ENCODE assay signal across 17 mouse cellular contexts in genomic region chr6:114913142-114913541, GRCm38 (mm10). TPM values are rescaled to one million over a fixed set of nuclear protein-coding genes. Genes with fewer than 3 reads are reported as not detected.
DNase-seq lines count a peak whose midpoint lies in the region; ATAC-seq and TF ChIP-seq lines count a peak whose summit lies in the region.
"Had no signal": no experiment of that assay in that cellular context is flagged by ENCODE, and none has a peak within 500 bp of the region (broad histone marks: within the 10 kb centered on the region; RNA-seq: fewer than 3 reads in every experiment).

No protein-coding gene starts in this region.

- peaks cover 2% of the 10 kb centered on the region; the same call in 1 of the 2 replicates for H3K36me3 ChIP-seq in liver, adult 2 months (ENCODE audit: control insufficient read depth, insufficient read depth, low read length)
- H3K36me3 ChIP-seq in liver, embryonic 11.5 days (ENCODE audit: control insufficient read depth, insufficient read depth, low read length), result peaks cover 1% of the 10 kb centered on the region; the same call in 1 of the 2 replicates
- no peaks in the 10 kb centered on the region for H3K36me3 ChIP-seq in midbrain, embryonic 14.5 days (ENCODE audit: control insufficient read depth, insufficient read depth, low read length)
- H3K36me3 ChIP-seq in midbrain, embryonic 16.5 days (ENCODE audit: control insufficient read depth, insufficient read depth, low read length), result no peaks in the 10 kb centered on the region
- H3K36me3 ChIP-seq in limb, embryonic 12.5 days, result peaks cover 4% of the 10 kb centered on the region; the same call in 1 of the 2 replicates
- H3K36me3 ChIP-seq: midbrain, embryonic 15.5 days had no signal

- peaks cover 61% of the 10 kb centered on the region for H3K79me2 ChIP-seq in liver, adult 2 months (ENCODE audit: control insufficient read depth, insufficient read depth, low read length)

- WGBS in liver, adult 2 months, result 20% methylated on average over 4 of the region's 4 CpGs
- 66% methylated on average over 4 of the region's 4 CpGs for WGBS in liver, embryonic 11.5 days
- 43% methylated on average over 4 of the region's 4 CpGs for WGBS in midbrain, embryonic 14.5 days
- 45% methylated on average over 4 of the region's 4 CpGs for WGBS in midbrain, embryonic 16.5 days
- 30% methylated on average over 4 of the region's 4 CpGs for WGBS in limb, embryonic 12.5 days

- TF ChIP-seq POLR2A in liver, adult 2 months (IDR thresholded peaks at IDR 0.05; ENCODE audit: extremely low read depth, insufficient read depth, low read length), result no peak

- peak; percentile 92 for DNase-seq in liver, adult 2 months (ENCODE audit: extremely low read depth, low read depth, low spot score)
- no peak for DNase-seq in liver, embryonic 11.5 days (ENCODE audit: low spot score)
- DNase-seq in midbrain, embryonic 14.5 days, result no peak
- DNase-seq in cerebellum, postnatal 36 days, result no peak
- DNase-seq in gastrocnemius, postnatal 14 days, result no peak
- DNase-seq: adrenal gland, adult 8-10 months; cerebellum, postnatal 10 days; embryo, embryonic 11 days; gastrocnemius, postnatal 25 days; kidney, adult 11 months; kidney, postnatal 10 days; retina, postnatal 1 day; right cerebral cortex, postnatal 4 days had no signal

- H3K9ac ChIP-seq in liver, adult 2 months (ENCODE audit: low read depth, low read length), result no peak overlapping the region
- H3K9ac ChIP-seq in liver, embryonic 11.5 days (ENCODE audit: low read depth, low read length), result no peak overlapping the region
- H3K9ac ChIP-seq in midbrain, embryonic 14.5 days (replicated peaks; ENCODE audit: low read length), result no peak overlapping the region
- H3K9ac ChIP-seq in midbrain, embryonic 16.5 days (ENCODE audit: low read depth, low read length), result no peak overlapping the region
- H3K9ac ChIP-seq in limb, embryonic 12.5 days (replicated peaks), result no peak overlapping the region
- H3K9ac ChIP-seq: forebrain, embryonic 12.5 days; midbrain, embryonic 15.5 days had no signal

- no peak for TF ChIP-seq CTCF in liver, adult 2 months (IDR thresholded peaks at IDR 0.05; ENCODE audit: low read depth, low read length)

- H3K27me3 ChIP-seq in liver, adult 2 months (ENCODE audit: control insufficient read depth, insufficient read depth, low read length), result no peaks in the 10 kb centered on the region
- no peaks in the 10 kb centered on the region for H3K27me3 ChIP-seq in liver, embryonic 11.5 days (replicated peaks; ENCODE audit: control insufficient read depth, insufficient read depth, low read length)
- no peaks in the 10 kb centered on the region for H3K27me3 ChIP-seq in midbrain, embryonic 14.5 days (ENCODE audit: control insufficient read depth, insufficient read depth, low read length)
- no peaks in the 10 kb centered on the region for H3K27me3 ChIP-seq in midbrain, embryonic 16.5 days (ENCODE audit: control insufficient read depth, insufficient read depth, low read depth, low read length)
- H3K27me3 ChIP-seq in limb, embryonic 12.5 days, result no peaks in the 10 kb centered on the region
- H3K27me3 ChIP-seq: forebrain, embryonic 12.5 days; midbrain, embryonic 15.5 days had no signal

- peak overlapping the region; percentile 76 for H3K27ac ChIP-seq in liver, adult 2 months (replicated peaks; ENCODE audit: insufficient read depth, low read depth, low read length)
- no peak overlapping the region for H3K27ac ChIP-seq in liver, embryonic 11.5 days (ENCODE audit: low read depth, low read length)
- no peak overlapping the region for H3K27ac ChIP-seq in midbrain, embryonic 14.5 days (replicated peaks; ENCODE audit: low read depth, low read length)
- H3K27ac ChIP-seq in midbrain, embryonic 16.5 days (ENCODE audit: low read length), result no peak overlapping the region
- H3K27ac ChIP-seq in limb, embryonic 12.5 days, result peak overlapping the region; percentile 70; the same call in 1 of the 2 replicates

- peaks cover 39% of the 10 kb centered on the region for H3K4me1 ChIP-seq in liver, adult 2 months (ENCODE audit: control insufficient read depth, insufficient read depth, low read length)
- peaks cover 53% of the 10 kb centered on the region for H3K4me1 ChIP-seq in liver, embryonic 11.5 days (replicated peaks; ENCODE audit: control insufficient read depth, insufficient read depth, low read length)
- H3K4me1 ChIP-seq in midbrain, embryonic 14.5 days (ENCODE audit: control insufficient read depth, insufficient read depth, low read length), result peaks cover 56% of the 10 kb centered on the region
- peaks cover 52% of the 10 kb centered on the region for H3K4me1 ChIP-seq in midbrain, embryonic 16.5 days (ENCODE audit: control insufficient read depth, insufficient read depth, low read length)
- peaks cover 74% of the 10 kb centered on the region for H3K4me1 ChIP-seq in limb, embryonic 12.5 days (replicated peaks)

- H3K4me2 ChIP-seq in liver, embryonic 11.5 days, result no peak overlapping the region
- 0 out of 2 replicates have a peak overlapping the region, but pooled peaks have one; percentile 3 for H3K4me2 ChIP-seq in midbrain, embryonic 14.5 days (ENCODE audit: low read length)
- no peak overlapping the region for H3K4me2 ChIP-seq in midbrain, embryonic 16.5 days (ENCODE audit: low read length)
- H3K4me2 ChIP-seq in limb, embryonic 12.5 days, result 0 out of 2 replicates have a peak overlapping the region, but pooled peaks have one; percentile 34
- H3K4me2 ChIP-seq: midbrain, embryonic 15.5 days had no signal

- ATAC-seq in liver, embryonic 11.5 days (replicated peaks; ENCODE audit: low FRiP score), result no peak
- ATAC-seq in midbrain, embryonic 14.5 days (ENCODE audit: low FRiP score, low TSS enrichment), result no peak
- no peak for ATAC-seq in midbrain, embryonic 16.5 days
- no peak for ATAC-seq in limb, embryonic 12.5 days (ENCODE audit: insufficient number of reproducible peaks, insufficient read depth, low FRiP score, low TSS enrichment, low read depth)
- ATAC-seq: midbrain, embryonic 15.5 days had no signal

- intact Hi-C loops in gastrocnemius, postnatal 14 days (cut with DNase I; ENCODE audit: low total_unique reads), result no loop called here

- H3K9me3 ChIP-seq in liver, embryonic 11.5 days (ENCODE audit: control insufficient read depth, low read length), result no peaks in the 10 kb centered on the region
- H3K9me3 ChIP-seq in midbrain, embryonic 14.5 days (ENCODE audit: control insufficient read depth, low read length), result no peaks in the 10 kb centered on the region
- no peaks in the 10 kb centered on the region for H3K9me3 ChIP-seq in midbrain, embryonic 16.5 days (replicated peaks; ENCODE audit: control insufficient read depth, low read length, poor library complexity, severe bottlenecking)
- H3K9me3 ChIP-seq in limb, embryonic 12.5 days, result no peaks in the 10 kb centered on the region
- H3K9me3 ChIP-seq: forebrain, embryonic 12.5 days; midbrain, embryonic 15.5 days had no signal

- no peak overlapping the region for H3K4me3 ChIP-seq in liver, adult 2 months (ENCODE audit: insufficient read depth, low read depth, low read length)
- no peak overlapping the region for H3K4me3 ChIP-seq in liver, embryonic 11.5 days (ENCODE audit: low read depth, low read length)
- no peak overlapping the region for H3K4me3 ChIP-seq in midbrain, embryonic 14.5 days (replicated peaks; ENCODE audit: low read depth, low read length)
- H3K4me3 ChIP-seq in midbrain, embryonic 16.5 days (ENCODE audit: low read depth, low read length), result no peak overlapping the region
- no peak overlapping the region for H3K4me3 ChIP-seq in limb, embryonic 12.5 days (replicated peaks)
- H3K4me3 ChIP-seq: forebrain, embryonic 12.5 days; midbrain, embryonic 15.5 days had no signal

RNA-seq across cellular contexts. Expression of gene Vgll4, which starts 56.7 kb away (rescaled TPM):
- total RNA-seq in liver, adult 2 months (2014; rRNA removed), result 24.3 and 31.0 TPM in 2 replicates
- polyA plus RNA-seq in liver, adult 2 months (2012; rRNA removed), result 32.1 and 44.5 TPM in 2 replicates
- 34.3 and 37.8 TPM in 2 replicates for polyA plus RNA-seq in liver, embryonic 11.5 days (2014; fragmentation: Nextera tagmentation; extraction: Ambion mirVana)
- 32.2 and 42.8 TPM in 2 replicates for polyA plus RNA-seq in midbrain, embryonic 14.5 days (2014; fragmentation: Nextera tagmentation; extraction: Ambion mirVana)
- 49.2 and 51.0 TPM in 2 replicates for polyA plus RNA-seq in midbrain, embryonic 16.5 days (2015; fragmentation: Nextera tagmentation; extraction: Ambion mirVana)
- polyA plus RNA-seq in limb, embryonic 12.5 days (2016; fragmentation: Nextera tagmentation; extraction: Ambion mirVana), result 146 and 156 TPM in 2 replicates
- 10 to 100 TPM; 15.7 to 20.1 TPM for total RNA-seq in gastrocnemius, postnatal 14 days (2021)

Comparison
In these comparisons a context has a peak if more than half of its experiments do, and no peak if none do; other contexts are left out.
1. H3K27ac ChIP-seq: peak in liver, adult 2 months (single experiment) and limb, embryonic 12.5 days (single experiment); none in liver, embryonic 11.5 days (single experiment), midbrain, embryonic 14.5 days (single experiment) and midbrain, embryonic 16.5 days (single experiment).
2. H3K4me2 ChIP-seq: peak in midbrain, embryonic 14.5 days (single experiment) and limb, embryonic 12.5 days (single experiment); none in liver, embryonic 11.5 days (single experiment) and midbrain, embryonic 16.5 days (single experiment).